Mouse (Mus musculus): Measurements from ENCODE around the gene Crmp1. TPM values are rescaled to one million over a fixed set of nuclear protein-coding genes. Genes with fewer than 3 reads are reported as not detected.

Gene Crmp1
- total and polyA plus RNA-seq, 2 experiments: not detected

DNA sequence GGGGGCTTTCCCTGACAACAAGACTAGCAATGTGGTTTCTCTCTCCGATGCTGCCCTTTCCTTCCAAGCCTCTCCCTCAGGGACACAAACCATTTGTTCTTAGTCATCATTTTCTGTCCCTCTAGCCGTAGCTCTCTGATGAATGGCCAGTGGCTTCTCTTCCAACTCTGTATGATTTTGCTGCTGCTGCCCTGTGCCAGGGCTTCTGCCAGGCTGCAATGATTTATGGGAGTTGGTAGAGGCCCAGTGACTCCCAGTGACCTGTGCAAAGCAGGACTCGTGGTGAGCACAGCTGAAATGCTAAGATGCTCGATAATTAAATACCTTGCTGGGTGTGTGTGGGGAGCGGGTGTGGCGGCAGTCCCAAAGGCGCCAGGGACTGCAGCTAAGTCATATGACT, 26.5 kb upstream of the Crmp1 start:
- TF ChIP-seq POLR2A (IDR thresholded peaks at IDR 0.05; ENCODE audit: extremely low read depth, insufficient read depth, low read length): no peak
- TF ChIP-seq CTCF (IDR thresholded peaks at IDR 0.05; ENCODE audit: low read depth, low read length): no peak

DNA sequence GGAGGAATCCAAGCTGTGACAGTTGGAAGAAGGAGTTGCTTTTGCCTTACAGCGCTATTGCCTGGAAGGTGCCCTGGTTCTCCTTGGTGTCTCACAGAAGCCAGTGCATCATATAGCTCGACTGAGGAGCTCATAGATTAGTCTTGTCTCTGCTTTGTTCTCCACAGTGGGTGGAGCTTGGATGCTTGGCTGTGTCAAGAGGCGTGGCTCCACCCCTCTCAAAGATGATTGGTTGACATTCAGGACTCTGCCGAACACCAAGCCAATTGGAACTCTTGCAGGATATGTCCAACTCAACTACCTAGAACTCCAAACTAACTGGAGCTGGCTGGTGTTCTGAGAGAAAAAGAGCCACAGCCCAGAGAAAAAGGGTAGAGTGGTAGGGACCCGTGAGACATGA, 22.1 kb upstream of the Crmp1 start:
- Histone ChIP-seq H3K9ac (ENCODE audit: low read depth, low read length) (no peak overlapping the region), H3K4me1 (ENCODE audit: control insufficient read depth, insufficient read depth, low read length) (no peaks in the 10 kb centered on the region), H3K27me3 (ENCODE audit: control insufficient read depth, insufficient read depth, low read length) (no peaks in the 10 kb centered on the region), H3K79me2 (ENCODE audit: control insufficient read depth, insufficient read depth, low read length) (no peaks in the 10 kb centered on the region), H3K4me3 (ENCODE audit: insufficient read depth, low read depth, low read length) (no peak overlapping the region), H3K36me3 (ENCODE audit: control insufficient read depth, insufficient read depth, low read length) (no peaks in the 10 kb centered on the region), H3K27ac (replicated peaks; ENCODE audit: insufficient read depth, low read depth, low read length) (no peak overlapping the region)
- TF ChIP-seq POLR2A (IDR thresholded peaks at IDR 0.05; ENCODE audit: extremely low read depth, insufficient read depth, low read length) (no peak), CTCF (IDR thresholded peaks at IDR 0.05; ENCODE audit: low read depth, low read length) (no peak)
- 43% methylated on average over 5 of the region's 5 CpGs for WGBS
- no peak for DNase-seq (ENCODE audit: extremely low read depth, low read depth, low spot score)

More for the DNA sequence above, 26.5 kb upstream of the Crmp1 start:
- no peak overlapping the region for H3K4me3 ChIP-seq (ENCODE audit: insufficient read depth, low read depth, low read length)
- WGBS: 86% methylated on average over 7 of the region's 7 CpGs
- H3K9ac ChIP-seq (ENCODE audit: low read depth, low read length): no peak overlapping the region
- no peaks in the 10 kb centered on the region; the same call in 1 of the 2 replicates for H3K27me3 ChIP-seq (ENCODE audit: control insufficient read depth, insufficient read depth, low read length)
- H3K36me3 ChIP-seq (ENCODE audit: control insufficient read depth, insufficient read depth, low read length): no peaks in the 10 kb centered on the region
- DNase-seq (ENCODE audit: extremely low read depth, low read depth, low spot score): no peak
- H3K27ac ChIP-seq (replicated peaks; ENCODE audit: insufficient read depth, low read depth, low read length): no peak overlapping the region
- no peaks in the 10 kb centered on the region for H3K79me2 ChIP-seq (ENCODE audit: control insufficient read depth, insufficient read depth, low read length)
- H3K4me1 ChIP-seq (ENCODE audit: control insufficient read depth, insufficient read depth, low read length): no peaks in the 10 kb centered on the region

DNA sequence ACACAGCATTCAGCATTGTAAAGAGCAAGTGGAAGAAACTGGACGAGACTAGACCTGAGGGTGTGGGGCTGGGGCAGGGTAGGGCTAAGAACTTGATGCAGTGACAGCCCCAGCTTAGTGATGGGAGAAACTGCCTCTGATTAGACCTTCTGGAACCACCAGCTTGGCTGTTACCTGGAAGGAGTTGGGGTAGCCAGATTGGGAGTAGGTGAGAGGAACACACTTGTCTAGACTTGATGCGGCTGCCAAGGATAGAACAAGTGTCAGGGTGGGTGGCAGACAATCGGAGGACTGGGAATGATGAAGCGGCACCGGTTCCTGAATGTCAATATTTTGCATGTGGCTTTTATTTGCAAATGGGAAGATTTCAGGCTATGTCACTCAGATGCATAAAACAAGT, 21.2 kb upstream of the Crmp1 start:
- H3K9ac ChIP-seq (ENCODE audit: low read depth, low read length): no peak overlapping the region
- H3K36me3 ChIP-seq (ENCODE audit: control insufficient read depth, insufficient read depth, low read length): no peaks in the 10 kb centered on the region
- no peak for DNase-seq (ENCODE audit: extremely low read depth, low read depth, low spot score)
- H3K4me1 ChIP-seq (ENCODE audit: control insufficient read depth, insufficient read depth, low read length): no peaks in the 10 kb centered on the region
- TF ChIP-seq CTCF (IDR thresholded peaks at IDR 0.05; ENCODE audit: low read depth, low read length): no peak
- no peak for TF ChIP-seq POLR2A (IDR thresholded peaks at IDR 0.05; ENCODE audit: extremely low read depth, insufficient read depth, low read length)
- 80% methylated on average over 5 of the region's 5 CpGs for WGBS
- no peaks in the 10 kb centered on the region for H3K27me3 ChIP-seq (ENCODE audit: control insufficient read depth, insufficient read depth, low read length)
- H3K79me2 ChIP-seq (ENCODE audit: control insufficient read depth, insufficient read depth, low read length): no peaks in the 10 kb centered on the region
- H3K27ac ChIP-seq (replicated peaks; ENCODE audit: insufficient read depth, low read depth, low read length): no peak overlapping the region
- no peak overlapping the region for H3K4me3 ChIP-seq (ENCODE audit: insufficient read depth, low read depth, low read length)

DNA sequence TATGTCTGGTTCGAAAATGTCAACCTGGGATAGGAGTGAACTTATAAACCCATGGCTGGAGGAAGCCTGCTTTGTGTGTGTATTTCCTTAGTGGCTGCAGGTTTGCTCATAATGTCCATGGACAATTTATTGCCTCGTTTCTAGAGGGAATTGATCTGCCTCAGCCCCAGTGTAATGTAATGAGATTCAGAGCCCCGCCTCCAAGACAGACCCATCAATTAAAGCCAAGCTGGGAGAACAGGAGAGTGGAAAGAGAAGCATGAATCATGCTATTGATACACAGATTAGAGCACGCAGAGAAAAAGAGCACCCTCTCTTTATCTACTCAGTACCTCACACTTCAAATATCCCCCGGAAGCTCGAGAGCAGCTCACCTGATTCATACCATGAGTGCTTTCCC, 20.2 kb upstream of the Crmp1 start:
- H3K79me2 ChIP-seq (ENCODE audit: control insufficient read depth, insufficient read depth, low read length): no peaks in the 10 kb centered on the region
- no peak for DNase-seq (ENCODE audit: extremely low read depth, low read depth, low spot score)
- H3K27ac ChIP-seq (replicated peaks; ENCODE audit: insufficient read depth, low read depth, low read length): no peak overlapping the region
- no peak overlapping the region for H3K9ac ChIP-seq (ENCODE audit: low read depth, low read length)
- no peaks in the 10 kb centered on the region for H3K27me3 ChIP-seq (ENCODE audit: control insufficient read depth, insufficient read depth, low read length)
- H3K4me1 ChIP-seq (ENCODE audit: control insufficient read depth, insufficient read depth, low read length): no peaks in the 10 kb centered on the region
- H3K4me3 ChIP-seq (ENCODE audit: insufficient read depth, low read depth, low read length): no peak overlapping the region
- WGBS: 59% methylated on average over 6 of the region's 6 CpGs
- H3K36me3 ChIP-seq (ENCODE audit: control insufficient read depth, insufficient read depth, low read length): no peaks in the 10 kb centered on the region
- TF ChIP-seq POLR2A (IDR thresholded peaks at IDR 0.05; ENCODE audit: extremely low read depth, insufficient read depth, low read length): no peak
- TF ChIP-seq CTCF (IDR thresholded peaks at IDR 0.05; ENCODE audit: low read depth, low read length): no peak

DNA sequence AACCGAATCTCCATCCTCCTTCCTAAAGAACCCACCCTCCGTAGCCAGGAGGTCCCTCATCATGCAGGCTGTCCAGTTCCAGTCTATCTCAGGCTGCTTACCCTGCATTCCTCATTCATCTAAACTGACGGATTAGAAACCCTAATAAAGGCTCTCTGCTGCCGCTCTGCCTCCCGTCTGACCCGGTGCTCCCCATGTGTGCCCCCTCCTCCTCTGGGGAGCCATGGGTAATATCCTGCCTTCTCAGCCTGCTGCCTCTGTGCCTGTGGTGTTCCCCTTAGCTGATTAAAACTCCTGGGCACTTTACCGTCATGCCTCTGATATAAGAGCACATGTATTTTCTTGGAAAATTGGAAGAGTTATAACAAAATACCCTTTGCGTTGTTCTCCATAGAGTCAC, 19.4 kb upstream of the Crmp1 start:
- H3K36me3 ChIP-seq (ENCODE audit: control insufficient read depth, insufficient read depth, low read length): no peaks in the 10 kb centered on the region
- no peak overlapping the region for H3K9ac ChIP-seq (ENCODE audit: low read depth, low read length)
- 79% methylated on average over 8 of the region's 8 CpGs for WGBS
- no peaks in the 10 kb centered on the region for H3K4me1 ChIP-seq (ENCODE audit: control insufficient read depth, insufficient read depth, low read length)
- H3K27me3 ChIP-seq (ENCODE audit: control insufficient read depth, insufficient read depth, low read length): no peaks in the 10 kb centered on the region
- TF ChIP-seq POLR2A (IDR thresholded peaks at IDR 0.05; ENCODE audit: extremely low read depth, insufficient read depth, low read length): no peak
- TF ChIP-seq CTCF (IDR thresholded peaks at IDR 0.05; ENCODE audit: low read depth, low read length): no peak
- H3K4me3 ChIP-seq (ENCODE audit: insufficient read depth, low read depth, low read length): no peak overlapping the region
- H3K27ac ChIP-seq (replicated peaks; ENCODE audit: insufficient read depth, low read depth, low read length): no peak overlapping the region
- DNase-seq (ENCODE audit: extremely low read depth, low read depth, low spot score): no peak
- H3K79me2 ChIP-seq (ENCODE audit: control insufficient read depth, insufficient read depth, low read length): no peaks in the 10 kb centered on the region

DNA sequence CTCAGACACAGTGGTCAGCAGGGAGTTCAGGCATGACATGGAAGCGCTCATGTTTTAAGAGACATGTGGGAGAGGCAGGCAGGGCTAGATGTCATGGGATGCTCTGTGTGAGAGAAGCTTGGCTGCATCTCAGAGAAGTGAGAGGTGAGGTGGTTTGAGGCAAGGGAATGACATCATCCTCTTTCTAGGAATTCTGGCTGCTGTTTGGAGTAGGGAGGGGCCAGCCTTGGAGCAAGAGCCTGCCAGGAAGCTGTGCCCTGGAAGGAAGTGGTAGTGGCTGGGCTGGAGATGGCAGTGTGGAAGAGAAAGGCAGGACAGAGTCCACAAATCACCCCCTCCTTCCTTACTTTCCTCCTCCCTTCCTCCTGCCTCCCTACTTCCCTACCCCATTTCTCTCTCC, 16.0 kb upstream of the Crmp1 start:
- Histone ChIP-seq H3K27ac (replicated peaks; ENCODE audit: insufficient read depth, low read depth, low read length) (no peak overlapping the region), H3K79me2 (ENCODE audit: control insufficient read depth, insufficient read depth, low read length) (no peaks in the 10 kb centered on the region), H3K9ac (ENCODE audit: low read depth, low read length) (no peak overlapping the region), H3K4me3 (ENCODE audit: insufficient read depth, low read depth, low read length) (no peak overlapping the region), H3K27me3 (ENCODE audit: control insufficient read depth, insufficient read depth, low read length) (no peaks in the 10 kb centered on the region), H3K4me1 (ENCODE audit: control insufficient read depth, insufficient read depth, low read length) (no peaks in the 10 kb centered on the region), H3K36me3 (ENCODE audit: control insufficient read depth, insufficient read depth, low read length) (no peaks in the 10 kb centered on the region)
- DNase-seq (ENCODE audit: extremely low read depth, low read depth, low spot score): no peak
- TF ChIP-seq POLR2A (IDR thresholded peaks at IDR 0.05; ENCODE audit: extremely low read depth, insufficient read depth, low read length): no peak
- no peak for TF ChIP-seq CTCF (IDR thresholded peaks at IDR 0.05; ENCODE audit: low read depth, low read length)
- WGBS: 81% methylated on average over 1 of the region's 1 CpGs
